Mouse (Mus musculus): ENCODE measurements around the gene 4930596D02Rik.

4930596D02Rik gene

GRCm38 (mm10) chr14:35811878-35812277, at the start of gene 4930596D02Rik:
TSS of gene 4930596D02Rik (minus strand) at chr14:35811978.
- no peak for DNase-seq (ENCODE audit: extremely low spot score)

GRCm38 (mm10) chr14:35853254-35853653, 41.5 kb upstream of the 4930596D02Rik start:
- no peak for DNase-seq (ENCODE audit: extremely low spot score)

GRCm38 (mm10) chr14:35845271-35845670, 33.5 kb upstream of the 4930596D02Rik start:
- no peak for DNase-seq (ENCODE audit: extremely low spot score)

- no peak for DNase-seq (ENCODE audit: extremely low spot score)
Measured at GRCm38 (mm10) chr14:35842111-35842721, 30.4 kb upstream of the 4930596D02Rik start.

GRCm38 (mm10) chr14:35792656-35793213, 19.0 kb downstream of the 4930596D02Rik start:
- no peak for DNase-seq (ENCODE audit: extremely low spot score)

GRCm38 (mm10) chr14:35780033-35780432, 31.7 kb downstream of the 4930596D02Rik start:
- no peak for DNase-seq (ENCODE audit: extremely low spot score)

GRCm38 (mm10) chr14:35773306-35773705, 38.5 kb downstream of the 4930596D02Rik start:
- DNase-seq (ENCODE audit: extremely low spot score): no peak
